ENCODE assay signal across 17 mouse cellular contexts in genomic region chr13:24247441-24247840, GRCm38 (mm10). TPM values are rescaled to one million over a fixed set of nuclear protein-coding genes. Genes with fewer than 3 reads are reported as not detected.
A peak's percentile ranks its signal among the peaks of the same experiment; 100 is the strongest.
DNase-seq lines count a peak whose midpoint lies in the region; ATAC-seq lines count a peak whose summit lies in the region.
"Had no signal": no experiment of that assay in that cellular context is flagged by ENCODE, and none has a peak within 500 bp of the region (broad histone marks: within the 10 kb centered on the region; RNA-seq: fewer than 3 reads in every experiment).

No protein-coding gene starts in this region.

- peak; percentile 90 for DNase-seq in heart, adult 11 months
- no peak for DNase-seq in heart, adult 8-10 months (ENCODE audit: low spot score)
- no peak for DNase-seq in limb, embryonic 10.5 days (ENCODE audit: low spot score)
- peak; percentile 33 for DNase-seq in testis, postnatal 14 days (ENCODE audit: low spot score)
- no peak for DNase-seq in testis, postnatal 10 days (ENCODE audit: low spot score)
- no peak for DNase-seq in thymus, postnatal 14 days
- no peak for DNase-seq in cerebellum, postnatal 10 days
- DNase-seq: cerebellum, adult 2 months; embryo, embryonic 11 days; heart, postnatal 10 days; kidney, adult 11 months; midbrain, embryonic 14.5 days; right cerebral cortex, postnatal 25 days had no signal

- ATAC-seq in limb, embryonic 13.5 days (ENCODE audit: low FRiP score, low read depth): no peak
- ATAC-seq: forebrain, embryonic 14.5 days had no signal

- H3K4me3 ChIP-seq in limb, embryonic 13.5 days: no peak overlapping the region
- H3K4me3 ChIP-seq in limb, embryonic 10.5 days: no peak overlapping the region
- H3K4me3 ChIP-seq: hindbrain, embryonic 15.5 days had no signal

- peak overlapping the region; percentile 28; the same call in 1 of the 2 replicates for H3K27ac ChIP-seq in limb, embryonic 13.5 days
- H3K27ac ChIP-seq in limb, embryonic 10.5 days: no peak overlapping the region
- H3K27ac ChIP-seq: hindbrain, embryonic 15.5 days had no signal

- H3K9ac ChIP-seq in limb, embryonic 13.5 days: no peak overlapping the region
- H3K9ac ChIP-seq: hindbrain, embryonic 15.5 days had no signal

- no peaks in the 10 kb centered on the region for H3K27me3 ChIP-seq in limb, embryonic 13.5 days
- no peaks in the 10 kb centered on the region for H3K27me3 ChIP-seq in limb, embryonic 10.5 days (ENCODE audit: low read depth, poor library complexity, severe bottlenecking)
- H3K27me3 ChIP-seq: hindbrain, embryonic 15.5 days had no signal

- H3K9me3 ChIP-seq in limb, embryonic 13.5 days: no peaks in the 10 kb centered on the region
- H3K9me3 ChIP-seq in limb, embryonic 10.5 days (replicated peaks): no peaks in the 10 kb centered on the region
- H3K9me3 ChIP-seq: hindbrain, embryonic 15.5 days had no signal

- whole genome bisulfite sequencing in limb, embryonic 13.5 days: 74% methylated on average over 3 of the region's 3 CpGs
- whole genome bisulfite sequencing in limb, embryonic 10.5 days: 85% methylated on average over 3 of the region's 3 CpGs

- no peaks in the 10 kb centered on the region for H3K36me3 ChIP-seq in limb, embryonic 13.5 days
- no peaks in the 10 kb centered on the region for H3K36me3 ChIP-seq in limb, embryonic 10.5 days
- H3K36me3 ChIP-seq: hindbrain, embryonic 15.5 days had no signal

- no peak overlapping the region for H3K4me2 ChIP-seq in limb, embryonic 13.5 days (replicated peaks)
- H3K4me2 ChIP-seq: hindbrain, embryonic 15.5 days; liver, embryonic 11.5 days had no signal

- peaks cover 22% of the 10 kb centered on the region for H3K4me1 ChIP-seq in limb, embryonic 13.5 days
- H3K4me1 ChIP-seq in limb, embryonic 10.5 days: peaks cover 5% of the 10 kb centered on the region; the same call in 1 of the 2 replicates

RNA-seq across cellular contexts. Expression of gene Carmil1, which starts 33.2 kb away (rescaled TPM):
- 1 to 10 TPM; 5.1 to 9.4 (median 7.1) TPM for total RNA-seq in heart, adult 8-10 months (2022)
- polyA plus RNA-seq in limb, embryonic 13.5 days (2015; fragmentation: Nextera tagmentation; extraction: Ambion mirVana): 44.7 and 44.8 TPM in 2 replicates
- polyA plus RNA-seq in limb, embryonic 10.5 days (2016; fragmentation: Nextera tagmentation; extraction: Ambion mirVana): 23.3 and 33.1 TPM in 2 replicates

Comparison
In these comparisons a context has a peak if more than half of its experiments do, and no peak if none do; other contexts are left out.
1. DNase-seq: peak in heart, adult 11 months (single experiment) and testis, postnatal 14 days (single experiment); none in heart, adult 8-10 months (single experiment), limb, embryonic 10.5 days (single experiment), testis, postnatal 10 days (single experiment), thymus, postnatal 14 days (single experiment) and cerebellum, postnatal 10 days (0 of 2).